Mouse (Mus musculus) liver, embryonic 16.5 days (tissue): ENCODE measurements at regions not wholly inside any gene's neighbourhood (a gene's known extent, or its start where the extent isn't known, plus 50 kb on each side); places are given as distances from the start of the nearest gene placed in this dataset.

Source experiments
- ATAC-seq: fragments of 200-750 bp; cut with Nextera tagmentation; 2 replicates; pipeline ENCODE4 v1.8.0; 2017; ENCODE audit warnings: low read depth, mild to moderate bottlenecking, moderate number of reproducible peaks, moderate library complexity
- H3K27ac ChIP-seq: fragments of 300-500 bp; sonication (generic); 2 replicates; pipeline ENCODE4 v1.5.1; 2014; ENCODE audit warnings: mild to moderate bottlenecking, low read length
- H3K27me3 ChIP-seq: fragments of 300-500 bp; sonication (generic); 2 replicates; pipeline ENCODE4 v1.6.1; 2014; ENCODE audit warnings: low read depth, low read length, mixed read lengths; ENCODE audit not compliant: control insufficient read depth, insufficient read depth
- H3K36me3 ChIP-seq: fragments of 300-500 bp; sonication (generic); 2 replicates; pipeline ENCODE4 v1.6.1; 2014; ENCODE audit warnings: mild to moderate bottlenecking; ENCODE audit not compliant: control insufficient read depth, insufficient read depth
- H3K4me1 ChIP-seq: fragments of 300-500 bp; sonication (generic); 2 replicates; pipeline ENCODE4 v1.6.1; 2014; ENCODE audit warnings: low read depth, low read length, mixed read lengths; ENCODE audit not compliant: control insufficient read depth
- H3K4me2 ChIP-seq: fragments of 300-500 bp; sonication (generic); 2 replicates; pipeline ENCODE4 v1.6.1; 2014; ENCODE audit warnings: low read depth, low read length, mixed read lengths
- H3K4me3 ChIP-seq: fragments of 300-500 bp; sonication (generic); 2 replicates; pipeline ENCODE4 v1.5.1; 2014; ENCODE audit warnings: low read depth, mild to moderate bottlenecking, low read length
- H3K9ac ChIP-seq: fragments of 300-500 bp; sonication (generic); 2 replicates; pipeline ENCODE4 v1.6.1; 2014; ENCODE audit warnings: low read depth, low read length
- H3K9me3 ChIP-seq: fragments of 300-500 bp; sonication (generic); replicated peaks from 2 replicates; pipeline ENCODE4 v1.6.1; 2016; ENCODE audit warnings: low read length; ENCODE audit not compliant: control insufficient read depth
- WGBS: fragments of 180-500 bp; shearing (Covaris S2); extraction: QIAGEN DNeasy Blood & Tissue Kit; methylation state at CpG from one replicate; pipeline ENCODE4 v1.1.7; 2014; ENCODE audit not compliant: insufficient replicate concordance; 5-methylcytosine and 5-hydroxymethylcytosine counted together

DNA sequence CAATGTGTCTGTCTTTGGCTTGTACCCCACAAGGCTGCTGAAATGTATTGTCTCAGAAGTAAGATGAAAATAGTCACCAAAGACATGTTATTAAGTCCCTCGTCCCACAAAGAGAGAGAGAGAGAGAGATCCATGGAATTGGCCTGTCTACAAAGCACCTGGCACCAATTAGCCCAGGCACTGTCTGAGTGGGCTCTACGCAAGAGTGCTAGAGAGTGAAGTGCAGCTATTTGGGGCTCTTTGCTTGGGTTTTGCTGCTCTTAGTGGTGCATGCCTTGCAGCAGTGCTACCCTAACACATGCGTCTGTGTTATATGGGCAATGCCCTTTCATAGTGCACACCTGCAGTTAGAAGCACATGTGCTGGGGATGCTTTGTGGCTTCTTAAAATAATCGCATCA, 185.4 kb upstream of the Sfrp2 start:
- no peak overlapping the region for H3K9ac ChIP-seq
- no peaks in the 10 kb centered on the region for H3K4me1 ChIP-seq
- H3K27me3 ChIP-seq: no peaks in the 10 kb centered on the region
- H3K9me3 ChIP-seq: no peaks in the 10 kb centered on the region
- H3K27ac ChIP-seq: no peak overlapping the region
- no peak overlapping the region for H3K4me3 ChIP-seq
- H3K4me2 ChIP-seq: no peak overlapping the region
- H3K36me3 ChIP-seq: no peaks in the 10 kb centered on the region
- ATAC-seq: no peak
- WGBS: 68% methylated on average over 4 of the region's 4 CpGs

DNA sequence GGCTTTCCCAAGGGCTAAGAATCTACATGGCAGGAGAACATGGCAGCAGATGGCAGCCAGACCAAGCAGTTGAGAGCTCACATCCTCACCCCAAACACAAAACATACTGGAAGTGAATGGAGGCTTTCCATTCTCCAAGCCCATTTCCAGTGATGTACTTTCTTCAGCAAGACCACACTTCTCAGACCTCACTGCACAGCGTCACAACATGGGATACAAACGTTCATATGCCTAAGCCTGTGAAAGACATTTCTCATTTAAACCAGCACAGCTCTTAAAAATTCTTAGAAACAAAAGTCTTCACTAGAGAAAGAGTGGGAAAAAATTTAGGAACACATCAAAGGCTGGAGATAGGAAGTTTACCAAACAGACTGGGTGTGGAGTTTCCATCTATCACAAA, 183.9 kb upstream of the Sfrp2 start:
- H3K4me3 ChIP-seq: no peak overlapping the region
- no peak overlapping the region for H3K27ac ChIP-seq
- no peaks in the 10 kb centered on the region for H3K27me3 ChIP-seq
- WGBS: 60% methylated on average over 2 of the region's 2 CpGs
- ATAC-seq: no peak
- H3K4me2 ChIP-seq: no peak overlapping the region
- no peaks in the 10 kb centered on the region for H3K4me1 ChIP-seq
- no peaks in the 10 kb centered on the region for H3K36me3 ChIP-seq
- H3K9me3 ChIP-seq: no peaks in the 10 kb centered on the region
- no peak overlapping the region for H3K9ac ChIP-seq

DNA sequence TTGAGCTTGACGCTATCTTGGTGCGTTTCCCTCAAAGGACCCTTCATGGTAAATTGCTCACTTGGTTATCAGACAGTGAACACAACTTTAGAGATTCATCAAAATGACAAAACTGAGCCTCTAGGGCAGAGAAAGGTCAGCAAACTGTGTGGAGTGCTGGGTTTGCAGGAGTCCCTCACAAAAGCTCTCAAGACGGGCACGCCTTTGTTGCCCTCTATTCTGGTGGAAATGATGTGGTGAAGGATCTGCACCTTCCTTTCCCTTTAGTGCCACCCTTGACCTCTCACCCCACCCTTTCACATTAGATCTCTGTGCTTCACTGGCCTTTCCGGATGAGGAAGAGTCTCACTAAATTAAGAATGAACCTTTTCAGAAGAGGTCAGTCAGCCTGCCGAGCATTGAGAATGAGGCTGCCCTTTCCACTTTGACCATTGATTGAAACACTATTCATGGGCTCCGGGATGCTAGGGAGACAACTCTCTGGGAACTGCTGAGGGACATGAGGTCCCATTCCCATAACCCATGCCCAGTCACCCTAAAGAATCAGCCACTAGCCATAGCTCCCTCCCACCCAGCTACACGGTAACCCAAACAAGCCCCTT, 182.9 kb upstream of the Sfrp2 start:
- Histone ChIP-seq H3K27me3 (no peaks in the 10 kb centered on the region), H3K4me3 (no peak overlapping the region), H3K4me2 (no peak overlapping the region), H3K9ac (no peak overlapping the region), H3K27ac (no peak overlapping the region), H3K4me1 (no peaks in the 10 kb centered on the region), H3K36me3 (no peaks in the 10 kb centered on the region), H3K9me3 (no peaks in the 10 kb centered on the region)
- 65% methylated on average over 8 of the region's 8 CpGs for WGBS
- ATAC-seq: no peak

DNA sequence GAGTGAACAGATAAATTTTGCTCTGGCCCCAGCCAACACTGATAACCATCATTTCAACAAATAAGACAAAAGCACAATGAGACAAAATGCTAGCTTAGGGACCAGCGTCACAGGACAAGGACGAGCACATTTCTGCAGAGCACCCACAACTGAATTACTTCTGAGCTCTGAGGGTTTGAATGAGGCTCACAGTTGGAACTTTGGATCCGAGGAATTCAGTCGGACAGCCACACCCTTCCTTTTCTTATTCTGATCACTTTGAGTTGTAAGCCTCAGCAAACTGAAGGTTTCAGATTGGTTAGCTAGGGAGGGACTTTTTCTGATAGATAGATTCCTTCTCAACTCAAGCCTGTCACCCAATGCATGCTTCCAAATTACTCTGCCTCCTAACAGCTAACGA, 180.0 kb upstream of the Sfrp2 start:
- 54% methylated on average over 5 of the region's 5 CpGs for WGBS
- no peak overlapping the region for H3K4me3 ChIP-seq
- no peak for ATAC-seq
- no peaks in the 10 kb centered on the region for H3K9me3 ChIP-seq
- H3K27ac ChIP-seq: no peak overlapping the region
- H3K27me3 ChIP-seq: no peaks in the 10 kb centered on the region
- H3K4me1 ChIP-seq: no peaks in the 10 kb centered on the region
- H3K4me2 ChIP-seq: no peak overlapping the region
- H3K36me3 ChIP-seq: no peaks in the 10 kb centered on the region
- H3K9ac ChIP-seq: no peak overlapping the region

DNA sequence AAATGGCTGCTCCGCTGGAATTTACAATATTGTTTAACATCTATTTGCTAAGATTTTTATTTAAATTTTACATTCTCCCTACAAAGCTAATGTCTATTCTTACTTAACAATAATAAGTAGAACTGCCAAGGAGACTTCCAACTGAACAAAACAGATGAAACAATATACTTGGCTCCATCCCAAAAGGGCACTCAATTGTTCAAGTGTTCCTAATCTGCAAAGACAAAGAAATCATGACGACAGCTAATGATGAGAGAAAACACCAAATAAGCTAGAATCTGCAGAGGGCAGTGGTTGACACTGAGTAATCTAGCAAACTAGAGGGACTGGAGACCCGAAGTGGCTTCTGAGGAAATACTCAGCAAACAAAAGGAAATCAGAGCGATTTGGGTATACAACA, 179.6 kb upstream of the Sfrp2 start:
- Histone ChIP-seq H3K4me3 (no peak overlapping the region), H3K4me2 (no peak overlapping the region), H3K27ac (no peak overlapping the region), H3K9ac (no peak overlapping the region), H3K9me3 (no peaks in the 10 kb centered on the region), H3K4me1 (no peaks in the 10 kb centered on the region), H3K27me3 (no peaks in the 10 kb centered on the region), H3K36me3 (no peaks in the 10 kb centered on the region)
- ATAC-seq: no peak
- WGBS: 57% methylated on average over 4 of the region's 4 CpGs

DNA sequence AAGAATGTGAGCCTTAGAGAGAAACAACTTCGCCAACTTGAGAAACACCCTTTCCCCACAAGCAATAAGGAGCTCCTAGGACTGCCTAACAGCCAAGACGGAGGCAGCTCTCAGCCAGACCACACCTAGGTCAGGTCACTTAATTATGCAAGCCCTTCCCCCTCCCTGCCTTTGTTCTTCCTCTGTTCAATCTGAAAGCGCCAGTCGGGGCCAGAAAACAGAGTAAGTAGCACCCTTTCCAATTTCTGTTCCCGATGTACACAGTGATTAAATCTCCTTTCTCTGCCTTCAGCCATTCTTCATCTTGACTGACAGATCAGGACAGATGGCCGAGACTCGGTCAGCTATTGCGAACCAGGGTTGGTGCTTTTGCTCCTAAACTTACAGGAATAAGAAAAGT, 177.0 kb upstream of the Sfrp2 start:
- no peaks in the 10 kb centered on the region for H3K4me1 ChIP-seq
- no peak for ATAC-seq
- H3K27me3 ChIP-seq: no peaks in the 10 kb centered on the region
- H3K36me3 ChIP-seq: no peaks in the 10 kb centered on the region
- 37% methylated on average over 8 of the region's 8 CpGs for WGBS
- no peak overlapping the region for H3K27ac ChIP-seq
- no peak overlapping the region for H3K4me2 ChIP-seq
- H3K4me3 ChIP-seq: no peak overlapping the region
- no peaks in the 10 kb centered on the region for H3K9me3 ChIP-seq
- no peak overlapping the region for H3K9ac ChIP-seq

DNA sequence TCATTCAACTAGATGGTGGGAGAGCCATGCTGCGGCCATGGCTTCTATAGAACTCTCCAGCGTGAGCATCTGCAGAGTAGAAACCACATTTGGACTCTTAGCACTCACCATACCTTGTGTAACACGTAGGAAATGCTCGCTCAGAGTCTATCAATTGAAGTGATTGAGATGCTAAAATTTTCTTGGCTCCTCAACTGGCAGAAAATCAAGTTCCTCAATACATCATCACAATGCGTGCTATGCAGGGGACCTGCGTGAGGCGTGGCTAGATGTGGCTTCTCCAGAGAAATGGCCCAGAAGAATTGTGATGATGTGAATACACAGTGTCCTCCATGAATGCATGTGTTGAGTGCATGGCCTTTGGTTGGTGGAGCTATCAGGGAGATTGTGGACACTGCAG, 174.9 kb upstream of the Sfrp2 start:
- WGBS: 72% methylated on average over 7 of the region's 7 CpGs
- H3K4me2 ChIP-seq: no peak overlapping the region
- H3K9ac ChIP-seq: no peak overlapping the region
- H3K36me3 ChIP-seq: no peaks in the 10 kb centered on the region
- H3K4me1 ChIP-seq: no peaks in the 10 kb centered on the region
- H3K27me3 ChIP-seq: no peaks in the 10 kb centered on the region
- no peak overlapping the region for H3K27ac ChIP-seq
- no peak overlapping the region for H3K4me3 ChIP-seq
- ATAC-seq: no peak
- H3K9me3 ChIP-seq: no peaks in the 10 kb centered on the region

DNA sequence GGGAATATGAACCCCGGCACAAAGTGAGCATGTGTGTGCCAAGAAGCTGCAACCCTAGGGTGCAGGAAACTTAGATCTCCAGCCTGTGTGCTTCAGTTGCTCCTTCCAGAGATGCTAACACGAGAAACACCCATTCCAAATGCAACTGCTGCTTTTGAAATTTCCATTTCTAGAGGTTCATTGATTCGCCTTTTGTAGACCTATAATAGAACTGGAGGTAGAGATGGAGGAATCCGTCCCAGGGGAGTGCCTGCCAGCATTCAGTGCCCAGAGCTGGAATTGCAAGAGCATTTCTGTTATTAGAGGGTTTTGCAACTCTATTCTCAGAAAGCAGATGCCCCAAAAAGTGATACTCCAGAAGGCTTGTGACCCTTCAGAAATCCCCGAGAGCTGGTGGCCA, 172.8 kb upstream of the Sfrp2 start:
- H3K9me3 ChIP-seq: no peaks in the 10 kb centered on the region
- no peak overlapping the region for H3K4me2 ChIP-seq
- WGBS: 54% methylated on average over 5 of the region's 5 CpGs
- H3K4me1 ChIP-seq: no peaks in the 10 kb centered on the region
- H3K4me3 ChIP-seq: no peak overlapping the region
- no peak overlapping the region for H3K27ac ChIP-seq
- H3K27me3 ChIP-seq: no peaks in the 10 kb centered on the region
- no peak for ATAC-seq
- H3K9ac ChIP-seq: no peak overlapping the region
- no peaks in the 10 kb centered on the region for H3K36me3 ChIP-seq

DNA sequence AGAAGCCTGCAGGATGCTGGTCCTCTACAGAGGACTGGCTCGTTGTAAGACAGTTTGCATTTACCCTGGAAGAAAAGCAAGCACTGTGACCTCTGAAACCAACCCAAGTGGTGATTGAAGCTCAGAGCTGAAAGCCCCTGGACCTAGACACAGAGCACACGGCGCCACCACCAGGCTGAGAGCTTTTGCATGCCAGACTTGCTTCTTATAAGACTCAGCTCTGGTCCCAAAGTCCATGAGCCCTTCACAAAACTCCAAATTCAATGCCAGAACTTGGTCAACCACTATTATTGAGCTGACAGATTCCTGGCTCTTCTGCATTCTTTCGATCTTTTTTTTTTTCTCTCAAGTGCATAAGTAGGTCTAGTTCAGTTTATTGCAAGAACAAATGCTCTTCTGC, 164.6 kb upstream of the Sfrp2 start:
- H3K27ac ChIP-seq: no peak overlapping the region
- no peaks in the 10 kb centered on the region for H3K27me3 ChIP-seq
- no peak for ATAC-seq
- 49% methylated on average over 4 of the region's 4 CpGs for WGBS
- H3K4me1 ChIP-seq: no peaks in the 10 kb centered on the region
- no peaks in the 10 kb centered on the region for H3K36me3 ChIP-seq
- no peak overlapping the region for H3K9ac ChIP-seq
- no peaks in the 10 kb centered on the region for H3K9me3 ChIP-seq
- no peak overlapping the region for H3K4me3 ChIP-seq
- no peak overlapping the region for H3K4me2 ChIP-seq
